Mouse (Mus musculus): ENCODE measurements around the gene Cfap126. TPM values are rescaled to one million over a fixed set of nuclear protein-coding genes. Genes with fewer than 3 reads are reported as not detected.

Gene Cfap126
- polyA plus RNA-seq, 1 experiment from 2014 or later, result 1.9 TPM

DNA sequence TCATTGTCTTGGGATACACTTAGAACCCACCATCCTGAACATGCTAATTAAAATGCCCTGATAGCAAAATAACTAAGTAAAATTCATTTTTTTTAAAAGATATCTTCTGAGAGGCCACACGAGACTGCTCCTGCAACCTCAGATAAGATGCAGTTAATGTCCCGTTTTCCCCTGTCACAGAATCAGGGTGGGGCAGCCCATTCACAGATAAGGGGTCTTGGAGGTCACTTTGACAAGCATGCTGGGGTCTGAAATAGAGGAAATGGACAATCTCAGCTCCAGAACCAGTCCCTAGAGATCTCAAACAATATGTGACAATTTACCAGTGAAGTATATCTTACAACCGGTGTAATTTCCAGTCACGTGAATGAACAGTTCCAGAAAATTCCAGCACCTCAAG is 2.6 kb downstream of the Cfap126 start:
- no peak overlapping the region for H3K27ac ChIP-seq (ENCODE audit: low read depth, low read length)
- no peak overlapping the region for H3K9ac ChIP-seq (ENCODE audit: low read depth, low read length)
- H3K4me1 ChIP-seq (replicated peaks; ENCODE audit: control insufficient read depth, insufficient read depth, low read length), result no peaks in the 10 kb centered on the region
- no peaks in the 10 kb centered on the region for H3K9me3 ChIP-seq (ENCODE audit: control insufficient read depth)
- no peak overlapping the region for H3K4me2 ChIP-seq (replicated peaks; ENCODE audit: low read depth)
- WGBS, result 34% methylated on average over 4 of the region's 4 CpGs
- no peak for ATAC-seq
- H3K27me3 ChIP-seq (replicated peaks; ENCODE audit: control insufficient read depth, insufficient read depth, low read length), result no peaks in the 10 kb centered on the region
- H3K4me3 ChIP-seq (ENCODE audit: low read depth, low read length), result no peak overlapping the region
- TF ChIP-seq CTCF (IDR thresholded peaks at IDR 0.05; ENCODE audit: low read depth), result no peak
- H3K36me3 ChIP-seq (ENCODE audit: control insufficient read depth, insufficient read depth), result no peaks in the 10 kb centered on the region

- no peak for ATAC-seq
- Histone ChIP-seq H3K27ac (ENCODE audit: low read depth, low read length) (no peak overlapping the region), H3K9ac (ENCODE audit: low read depth, low read length) (no peak overlapping the region), H3K9me3 (ENCODE audit: control insufficient read depth) (no peaks in the 10 kb centered on the region), H3K36me3 (ENCODE audit: control insufficient read depth, insufficient read depth) (no peaks in the 10 kb centered on the region), H3K4me1 (replicated peaks; ENCODE audit: control insufficient read depth, insufficient read depth, low read length) (no peaks in the 10 kb centered on the region), H3K27me3 (replicated peaks; ENCODE audit: control insufficient read depth, insufficient read depth, low read length) (no peaks in the 10 kb centered on the region), H3K4me3 (ENCODE audit: low read depth, low read length) (no peak overlapping the region), H3K4me2 (replicated peaks; ENCODE audit: low read depth) (no peak overlapping the region)
- WGBS, result 12% methylated on average over 4 of the region's 4 CpGs
- TF ChIP-seq CTCF (IDR thresholded peaks at IDR 0.05; ENCODE audit: low read depth), result peak; percentile 77
These were observed 4.6 kb downstream of the Cfap126 start for GRCm38 (mm10) chr1:171118269-171118684.

DNA sequence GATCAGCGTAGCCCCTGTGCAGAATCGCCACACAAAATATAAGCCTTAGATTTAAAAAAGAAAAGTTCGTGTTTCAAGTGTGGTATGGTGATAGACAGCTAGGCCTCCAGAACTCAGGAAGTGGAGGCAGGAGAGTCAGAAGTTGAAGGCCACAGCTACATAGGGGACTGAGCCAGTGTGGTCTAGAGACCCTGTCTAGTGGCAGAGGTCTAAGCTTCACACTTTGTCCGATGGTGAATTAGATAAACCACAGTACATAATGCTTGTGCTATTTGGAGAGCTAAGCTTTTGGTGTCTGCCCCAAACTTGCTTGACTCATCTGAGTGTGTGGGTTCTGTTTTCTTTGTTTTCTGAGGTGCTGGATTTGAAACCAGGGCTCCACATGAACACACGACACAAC is 5.3 kb downstream of the Cfap126 start:
- no peaks in the 10 kb centered on the region for H3K9me3 ChIP-seq (ENCODE audit: control insufficient read depth)
- 83% methylated on average over 5 of the region's 5 CpGs for WGBS
- H3K36me3 ChIP-seq (ENCODE audit: control insufficient read depth, insufficient read depth), result no peaks in the 10 kb centered on the region
- H3K27ac ChIP-seq (ENCODE audit: low read depth, low read length), result no peak overlapping the region
- H3K4me3 ChIP-seq (ENCODE audit: low read depth, low read length), result no peak overlapping the region
- no peak overlapping the region for H3K9ac ChIP-seq (ENCODE audit: low read depth, low read length)
- no peaks in the 10 kb centered on the region for H3K4me1 ChIP-seq (replicated peaks; ENCODE audit: control insufficient read depth, insufficient read depth, low read length)
- no peak for ATAC-seq
- H3K27me3 ChIP-seq (replicated peaks; ENCODE audit: control insufficient read depth, insufficient read depth, low read length), result no peaks in the 10 kb centered on the region
- no peak for TF ChIP-seq CTCF (IDR thresholded peaks at IDR 0.05; ENCODE audit: low read depth)
- H3K4me2 ChIP-seq (replicated peaks; ENCODE audit: low read depth), result no peak overlapping the region

- no peak overlapping the region for H3K4me2 ChIP-seq (replicated peaks; ENCODE audit: low read depth)
- no peaks in the 10 kb centered on the region for H3K27me3 ChIP-seq (replicated peaks; ENCODE audit: control insufficient read depth, insufficient read depth, low read length)
- no peaks in the 10 kb centered on the region for H3K9me3 ChIP-seq (ENCODE audit: control insufficient read depth)
- ATAC-seq, result no peak
- no peak overlapping the region for H3K4me3 ChIP-seq (ENCODE audit: low read depth, low read length)
- no peak overlapping the region for H3K27ac ChIP-seq (ENCODE audit: low read depth, low read length)
- H3K4me1 ChIP-seq (replicated peaks; ENCODE audit: control insufficient read depth, insufficient read depth, low read length), result no peaks in the 10 kb centered on the region
- WGBS, result 88% methylated on average over 14 of the region's 14 CpGs
- H3K36me3 ChIP-seq (ENCODE audit: control insufficient read depth, insufficient read depth), result no peaks in the 10 kb centered on the region
- TF ChIP-seq CTCF (IDR thresholded peaks at IDR 0.05; ENCODE audit: low read depth), result no peak
- no peak overlapping the region for H3K9ac ChIP-seq (ENCODE audit: low read depth, low read length)
These were observed 5.7 kb downstream of the Cfap126 start for GRCm38 (mm10) chr1:171119405-171119804.

DNA sequence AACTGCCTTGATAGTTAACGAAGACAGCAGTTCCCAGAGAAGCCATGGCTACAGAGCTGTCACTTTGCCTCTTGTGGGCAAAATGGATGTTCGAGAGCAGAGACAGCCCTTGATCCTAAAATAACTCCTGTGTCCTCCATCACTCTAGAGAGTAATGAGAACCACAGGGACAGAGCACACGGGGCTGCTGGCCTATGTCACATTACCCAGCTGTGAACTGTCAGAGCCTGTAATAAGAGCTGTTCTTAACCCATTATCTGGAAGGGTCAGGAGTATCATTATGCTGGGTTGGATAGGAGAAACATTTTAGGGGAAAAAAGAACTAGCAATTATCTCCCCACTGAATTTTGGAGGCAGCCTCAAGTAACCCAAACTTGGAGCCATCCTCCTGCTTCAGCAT is 7.2 kb downstream of the Cfap126 start:
- Histone ChIP-seq H3K4me2 (replicated peaks; ENCODE audit: low read depth) (no peak overlapping the region), H3K36me3 (ENCODE audit: control insufficient read depth, insufficient read depth) (no peaks in the 10 kb centered on the region), H3K4me1 (replicated peaks; ENCODE audit: control insufficient read depth, insufficient read depth, low read length) (no peaks in the 10 kb centered on the region), H3K9me3 (ENCODE audit: control insufficient read depth) (no peaks in the 10 kb centered on the region), H3K27ac (ENCODE audit: low read depth, low read length) (no peak overlapping the region), H3K27me3 (replicated peaks; ENCODE audit: control insufficient read depth, insufficient read depth, low read length) (no peaks in the 10 kb centered on the region), H3K4me3 (ENCODE audit: low read depth, low read length) (no peak overlapping the region), H3K9ac (ENCODE audit: low read depth, low read length) (no peak overlapping the region)
- no peak for ATAC-seq
- no peak for TF ChIP-seq CTCF (IDR thresholded peaks at IDR 0.05; ENCODE audit: low read depth)
- 54% methylated on average over 3 of the region's 3 CpGs for WGBS

DNA sequence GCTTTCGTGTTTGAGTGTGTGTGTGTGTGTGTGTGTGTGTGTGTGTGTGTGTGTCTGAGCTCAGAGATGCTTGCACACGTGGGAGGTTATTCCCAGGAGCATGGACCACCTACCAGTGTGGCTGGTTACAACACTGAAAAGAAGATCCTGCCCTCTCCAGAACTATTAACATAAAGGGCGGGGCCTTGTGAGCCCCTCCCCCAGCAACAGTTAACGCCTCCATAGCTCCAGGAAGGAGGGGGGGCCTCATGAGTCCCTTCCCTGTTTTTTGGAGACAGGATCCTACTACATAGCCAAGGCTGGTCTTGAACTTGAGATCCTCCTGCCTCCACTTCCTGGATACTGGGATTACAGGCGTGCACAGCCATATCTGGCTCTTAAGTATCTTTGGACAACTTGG is 8.1 kb downstream of the Cfap126 start:
- H3K4me3 ChIP-seq (ENCODE audit: low read depth, low read length), result no peak overlapping the region
- H3K4me2 ChIP-seq (replicated peaks; ENCODE audit: low read depth), result no peak overlapping the region
- ATAC-seq, result no peak
- H3K27me3 ChIP-seq (replicated peaks; ENCODE audit: control insufficient read depth, insufficient read depth, low read length), result no peaks in the 10 kb centered on the region
- H3K9ac ChIP-seq (ENCODE audit: low read depth, low read length), result no peak overlapping the region
- H3K36me3 ChIP-seq (ENCODE audit: control insufficient read depth, insufficient read depth), result no peaks in the 10 kb centered on the region
- TF ChIP-seq CTCF (IDR thresholded peaks at IDR 0.05; ENCODE audit: low read depth), result no peak
- H3K4me1 ChIP-seq (replicated peaks; ENCODE audit: control insufficient read depth, insufficient read depth, low read length), result no peaks in the 10 kb centered on the region
- no peak overlapping the region for H3K27ac ChIP-seq (ENCODE audit: low read depth, low read length)
- H3K9me3 ChIP-seq (ENCODE audit: control insufficient read depth), result no peaks in the 10 kb centered on the region
- 58% methylated on average over 5 of the region's 5 CpGs for WGBS

GRCm38 (mm10) chr1:171122932-171123331 is 9.2 kb downstream of the Cfap126 start:
- ATAC-seq, result peak; percentile 60
- Histone ChIP-seq H3K4me3 (ENCODE audit: low read depth, low read length) (no peak overlapping the region), H3K9ac (ENCODE audit: low read depth, low read length) (no peak overlapping the region), H3K36me3 (ENCODE audit: control insufficient read depth, insufficient read depth) (peaks cover 7% of the 10 kb centered on the region; the same call in 1 of the 2 replicates), H3K4me2 (replicated peaks; ENCODE audit: low read depth) (peak overlapping the region; percentile 40), H3K9me3 (ENCODE audit: control insufficient read depth) (no peaks in the 10 kb centered on the region), H3K27ac (ENCODE audit: low read depth, low read length) (no peak overlapping the region), H3K27me3 (replicated peaks; ENCODE audit: control insufficient read depth, insufficient read depth, low read length) (no peaks in the 10 kb centered on the region), H3K4me1 (replicated peaks; ENCODE audit: control insufficient read depth, insufficient read depth, low read length) (no peaks in the 10 kb centered on the region)
- 21% methylated on average over 7 of the region's 7 CpGs for WGBS
- TF ChIP-seq CTCF (IDR thresholded peaks at IDR 0.05; ENCODE audit: low read depth), result no peak

Data from intestine, postnatal 0 days (tissue).